Mouse (Mus musculus) erythroblast, embryonic 14.5 days (primary cell): ENCODE measurements around the gene Vmn1r192. TPM values are rescaled to one million over a fixed set of nuclear protein-coding genes. Genes with fewer than 3 reads are reported as not detected.
"Not testable (repeated sequence)": the region's sequence is repeated elsewhere in the genome, so short reads cannot be mapped to it uniquely, and the experiment has no call there.

ENCODE experiments used
- H3K27me3 ChIP-seq: 2 replicates; pipeline ENCODE4 v1.6.1; 2012; ENCODE audit warnings: inconsistent platforms; ENCODE audit not compliant: control insufficient read depth
- H3K36me3 ChIP-seq: 2 replicates; pipeline ENCODE4 v1.6.1; 2012; ENCODE audit warnings: mild to moderate bottlenecking, inconsistent platforms; ENCODE audit not compliant: control insufficient read depth
- H3K4me1 ChIP-seq: 2 replicates; pipeline ENCODE4 v1.6.1; 2012; ENCODE audit warnings: inconsistent platforms; ENCODE audit not compliant: control insufficient read depth
- H3K4me3 ChIP-seq: replicated peaks from 2 replicates; pipeline ENCODE3; 2012; ENCODE audit warnings: moderate library complexity, mild to moderate bottlenecking, inconsistent platforms
- H3K9me3 ChIP-seq: 2 replicates; pipeline ENCODE4 v1.6.1; 2012; ENCODE audit warnings: low read length, inconsistent platforms, mixed read lengths; ENCODE audit not compliant: control insufficient read depth
- GATA1 ChIP-seq: IDR thresholded peaks from 2 replicates; pipeline ENCODE4 v1.6.1; 2012; ENCODE audit warnings: low read length, inconsistent platforms, mixed read lengths
- TAL1 ChIP-seq: IDR thresholded peaks from 3 replicates; pipeline ENCODE4 v1.6.1; 2012; ENCODE audit warnings: low read length, inconsistent platforms, mixed read lengths
- polyA plus RNA-seq: library from polyadenylated mRNA; stranded (reverse); fragments of >175 nt; gene quantifications from 2 replicates; pipeline ENCODE4 v1.2.3, GENCODE M21; 2012

Vmn1r192 gene
- 0.01 TPM in 1 of 2 replicates, not detected in the other for polyA plus RNA-seq

DNA sequence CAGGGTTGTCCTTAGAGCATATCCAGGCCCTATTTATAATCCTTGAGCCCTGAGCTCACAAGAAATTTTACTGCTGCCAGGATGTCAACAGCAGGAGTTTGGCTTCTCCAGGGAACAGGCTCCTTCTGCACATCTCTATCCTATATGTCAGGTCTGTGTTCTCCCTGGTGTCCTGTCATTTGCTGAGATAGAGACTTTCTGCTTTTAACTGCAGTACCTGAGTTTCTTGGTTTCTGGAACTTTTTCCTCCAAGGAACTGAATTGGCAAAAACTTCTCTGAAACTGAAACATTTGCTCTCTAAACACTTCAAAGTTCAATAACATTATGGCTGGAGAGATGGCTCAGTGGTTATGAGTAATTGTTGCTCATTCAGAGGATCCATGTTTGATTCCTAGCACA lies at the start of gene Vmn1r192:
Vmn1r192 (minus strand) TSS at position 101 of the 400 bp plus-strand sequence.
- TF ChIP-seq TAL1 (no peak), GATA1 (no peak)
- H3K36me3 ChIP-seq, result no peaks in the 10 kb centered on the region
- no peaks in the 10 kb centered on the region for H3K27me3 ChIP-seq
- no peak within 1 kb of the TSS for H3K4me3 ChIP-seq
- H3K9me3 ChIP-seq, result no peaks in the 10 kb centered on the region
- no peaks in the 10 kb centered on the region for H3K4me1 ChIP-seq

DNA sequence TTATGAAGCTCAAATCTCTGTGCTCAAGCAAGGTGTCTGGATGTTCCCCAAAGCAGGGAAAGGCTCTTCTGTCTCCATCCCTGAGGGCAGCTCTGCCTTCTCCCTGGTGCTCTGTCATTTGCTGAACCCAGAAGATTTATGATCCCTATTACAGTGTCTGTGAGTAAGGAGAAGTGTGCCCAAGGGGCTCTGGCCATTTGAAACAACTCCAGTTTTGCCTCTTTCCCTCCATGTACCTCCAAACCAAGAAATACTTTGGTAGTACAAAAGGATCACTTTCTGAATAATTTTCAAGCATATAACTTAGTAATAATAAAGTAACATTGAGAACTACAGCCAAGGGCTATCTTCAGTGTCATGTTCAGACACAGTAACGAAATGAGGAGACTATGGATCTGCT lies 32.1 kb upstream of the Vmn1r192 start, which contains the start of gene Vmn1r193:
Vmn1r193 (minus strand) TSS at position 101 of the 400 bp plus-strand sequence.
- H3K9me3 ChIP-seq, H3K27me3 ChIP-seq, H3K4me1 ChIP-seq, H3K4me3 ChIP-seq, H3K36me3 ChIP-seq: not testable (repeated sequence)

DNA sequence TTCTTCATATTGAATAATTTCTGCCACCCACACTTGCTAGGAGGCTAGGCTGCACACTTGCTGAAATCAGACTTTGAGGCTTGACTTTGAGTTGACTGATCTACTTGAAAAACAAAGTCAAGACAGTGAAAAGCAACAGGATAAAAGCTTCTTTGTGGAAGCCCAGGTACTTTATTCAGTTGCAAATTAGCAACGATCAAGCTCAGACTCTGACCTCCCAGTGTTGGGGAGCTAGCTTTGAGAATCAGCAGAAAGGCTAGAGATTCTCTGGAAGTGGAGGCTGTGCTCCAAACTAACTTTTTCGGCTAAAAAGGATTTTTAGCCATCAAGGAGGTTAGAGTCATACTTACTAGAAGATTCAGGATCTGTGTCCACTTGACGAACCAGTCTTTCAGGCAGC lies 1.8 kb upstream of the Vmn1r192 start:
- not testable (repeated sequence) for H3K9me3 ChIP-seq, H3K4me1 ChIP-seq, H3K27me3 ChIP-seq, H3K4me3 ChIP-seq, H3K36me3 ChIP-seq

DNA sequence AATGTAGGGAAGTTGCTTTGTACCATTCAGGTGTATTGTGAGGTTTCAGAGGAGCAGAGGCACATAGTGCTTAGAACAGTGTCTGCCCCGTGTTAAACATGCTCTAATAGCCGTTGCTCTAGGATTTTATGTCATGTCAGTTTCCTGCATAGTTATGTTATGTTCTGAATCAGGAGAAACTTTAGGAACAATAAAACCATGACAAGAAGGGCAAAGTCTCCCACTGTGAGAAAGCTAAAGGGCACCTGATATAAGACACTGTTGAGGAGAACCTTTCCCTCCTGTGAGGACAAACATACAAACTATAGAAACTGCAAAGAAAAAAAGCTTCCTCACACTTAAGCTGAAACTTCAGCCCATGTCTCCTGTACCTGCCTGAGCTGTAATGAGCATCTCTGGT lies 556 bp downstream of the Vmn1r192 start:
- TF ChIP-seq TAL1 (no peak), GATA1 (no peak)
- Histone ChIP-seq H3K9me3 (no peaks in the 10 kb centered on the region), H3K4me3 (no peak overlapping the region), H3K27me3 (no peaks in the 10 kb centered on the region), H3K36me3 (no peaks in the 10 kb centered on the region), H3K4me1 (no peaks in the 10 kb centered on the region)

DNA sequence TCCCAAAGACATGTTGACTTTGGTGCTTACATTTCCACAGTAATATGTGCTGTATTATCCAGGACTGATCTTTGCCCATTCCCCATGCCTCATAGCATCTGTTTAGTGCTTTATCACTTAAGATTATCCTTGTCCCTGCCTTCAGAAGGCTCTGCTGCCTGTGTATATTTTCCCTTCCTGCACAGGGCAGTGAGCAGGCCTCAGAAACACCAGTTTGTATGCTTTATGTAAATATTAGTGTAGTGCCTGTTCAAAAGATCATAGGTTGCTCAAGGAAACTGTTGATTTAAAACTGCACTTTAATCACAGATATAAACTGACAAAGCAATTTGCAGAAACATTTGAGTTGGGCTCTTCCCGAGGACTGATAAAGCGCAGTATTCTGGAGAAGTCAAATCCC lies 1.6 kb downstream of the Vmn1r192 start:
- no peaks in the 10 kb centered on the region for H3K27me3 ChIP-seq
- no peaks in the 10 kb centered on the region for H3K9me3 ChIP-seq
- no peaks in the 10 kb centered on the region for H3K36me3 ChIP-seq
- H3K4me1 ChIP-seq, result no peaks in the 10 kb centered on the region
- H3K4me3 ChIP-seq, result no peak overlapping the region
- TF ChIP-seq GATA1 (no peak), TAL1 (no peak)

DNA sequence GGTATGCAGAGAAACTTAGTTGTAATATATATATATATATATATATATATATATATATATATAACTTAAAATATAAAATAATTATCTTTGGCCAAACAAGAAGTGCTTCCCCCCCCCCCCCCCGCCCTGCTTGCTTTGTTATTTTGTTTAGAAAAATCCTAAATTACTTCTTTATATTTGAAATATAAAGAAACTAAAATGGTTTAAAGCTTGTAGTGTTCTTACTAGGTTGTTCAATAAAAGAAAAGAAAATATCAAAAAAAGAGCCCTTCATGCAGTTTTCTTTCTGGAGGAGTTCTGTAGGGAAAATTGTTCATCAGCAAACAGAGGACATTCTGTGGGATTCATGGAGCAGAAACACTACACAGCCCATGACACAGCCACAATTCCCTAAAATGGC lies 7.1 kb downstream of the Vmn1r192 start, which contains the start of gene Vmn1r191:
Vmn1r191 (minus strand) TSS at position 101 of the 400 bp plus-strand sequence.
- no peaks in the 10 kb centered on the region for H3K27me3 ChIP-seq
- no peak for TF ChIP-seq GATA1
- H3K9me3 ChIP-seq, result no peaks in the 10 kb centered on the region
- H3K36me3 ChIP-seq, result no peaks in the 10 kb centered on the region
- no peak within 1 kb of the TSS for H3K4me3 ChIP-seq
- no peaks in the 10 kb centered on the region for H3K4me1 ChIP-seq

DNA sequence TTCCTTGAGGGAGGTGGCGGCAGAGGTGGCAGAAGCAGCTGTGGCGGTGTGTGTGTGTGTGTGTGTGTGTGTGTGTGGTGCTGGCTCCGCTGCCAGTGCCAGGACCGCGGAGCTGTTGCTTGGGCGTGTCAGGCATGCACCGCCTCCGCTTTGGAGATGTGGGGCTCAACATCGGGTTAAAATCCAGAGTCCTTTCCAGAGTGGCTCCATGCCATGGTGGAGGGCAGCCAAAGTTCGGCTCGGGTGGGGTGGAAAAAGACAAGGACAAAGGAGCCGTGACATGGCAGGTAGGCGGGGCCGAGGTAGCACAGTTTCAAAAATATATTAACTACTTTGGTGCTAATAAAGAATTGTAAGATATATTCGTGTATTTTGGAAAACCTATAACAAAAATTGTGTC lies 22.5 kb downstream of the Vmn1r192 start:
- no peaks in the 10 kb centered on the region for H3K4me1 ChIP-seq
- TF ChIP-seq GATA1 (no peak), TAL1 (no peak)
- no peaks in the 10 kb centered on the region for H3K27me3 ChIP-seq
- H3K4me3 ChIP-seq, result no peak overlapping the region
- peaks cover 8% of the 10 kb centered on the region for H3K9me3 ChIP-seq
- H3K36me3 ChIP-seq, result no peaks in the 10 kb centered on the region

DNA sequence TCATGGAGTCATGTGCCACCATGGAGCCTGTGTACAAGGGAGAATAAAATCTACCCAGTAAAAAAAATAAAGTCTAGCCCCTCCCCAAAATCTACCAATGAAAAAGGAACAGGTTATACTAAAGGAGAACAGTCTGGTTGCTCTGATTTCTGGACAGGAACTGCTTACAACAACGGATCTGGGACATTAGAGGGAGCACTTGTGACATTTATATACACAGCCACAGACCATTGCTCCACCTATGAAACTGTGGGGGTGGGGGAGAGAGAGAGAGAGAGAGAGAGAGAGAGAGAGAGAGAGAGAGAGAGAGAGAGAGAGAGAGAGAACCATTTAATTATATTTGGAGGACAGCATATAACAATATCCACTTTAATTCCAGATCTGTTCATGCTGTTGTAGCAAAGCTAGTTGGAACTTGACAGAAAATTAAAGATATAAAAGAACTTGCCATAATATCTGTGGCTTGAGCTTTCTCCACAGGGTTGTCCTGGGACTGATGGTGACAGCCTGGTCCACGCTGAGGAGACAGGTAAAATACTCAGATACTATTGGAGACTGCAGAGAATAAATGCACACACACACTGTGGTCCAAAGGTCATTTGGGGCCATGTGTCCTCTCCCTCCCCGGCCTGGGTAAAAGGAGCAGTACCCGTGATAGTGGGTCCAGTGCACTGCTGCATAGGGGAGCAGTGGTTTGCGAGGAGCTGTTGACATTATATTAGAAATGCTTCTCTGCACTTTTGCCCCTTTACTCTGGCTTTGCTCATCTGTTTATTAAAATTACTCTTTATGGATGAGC lies 54.2 kb downstream of the Vmn1r192 start:
- not testable (repeated sequence) for H3K9me3 ChIP-seq, H3K36me3 ChIP-seq, H3K4me1 ChIP-seq, H3K27me3 ChIP-seq, H3K4me3 ChIP-seq

Other genes with a start within 250 kb of the Vmn1r192 start
- gene Zfp184, start 246.0 kb downstream of the Vmn1r192 start, polyA plus RNA-seq, result not detected in 2 replicates
- not detected in 2 replicates for gene Pom121l2, start 209.9 kb downstream of the Vmn1r192 start, polyA plus RNA-seq
- not detected in 2 replicates for gene Prss16, start 181.4 kb downstream of the Vmn1r192 start, polyA plus RNA-seq
- gene Hist1h2ah, start 155.6 kb downstream of the Vmn1r192 start, polyA plus RNA-seq, result 105 and 181 TPM in 2 replicates
- 6.1 and 13.9 TPM in 2 replicates for gene Hist1h2bk, start 155.3 kb downstream of the Vmn1r192 start, polyA plus RNA-seq
- 24.7 and 42.0 TPM in 2 replicates for gene Hist1h4i, start 149.8 kb downstream of the Vmn1r192 start, polyA plus RNA-seq
- gene Hist1h2ag, start 148.2 kb downstream of the Vmn1r192 start, polyA plus RNA-seq, result 9.1 and 21.8 TPM in 2 replicates
- gene Hist1h2bj, start 147.9 kb downstream of the Vmn1r192 start, polyA plus RNA-seq, result 17.0 and 19.6 TPM in 2 replicates
- gene Vmn1r188, start 106.7 kb downstream of the Vmn1r192 start, polyA plus RNA-seq, result not detected in 2 replicates
- not detected in 2 replicates for gene Vmn1r189, start 85.3 kb downstream of the Vmn1r192 start, polyA plus RNA-seq
- not detected in 2 replicates for gene Vmn1r191, start 7.2 kb downstream of the Vmn1r192 start, polyA plus RNA-seq
- gene Vmn1r193, start 32.0 kb upstream of the Vmn1r192 start, polyA plus RNA-seq, result 0.01 TPM in 1 of 2 replicates, not detected in the other
- not detected in 2 replicates for gene Vmn1r194, start 53.1 kb upstream of the Vmn1r192 start, polyA plus RNA-seq
- not detected in 2 replicates for gene Vmn1r195, start 79.4 kb upstream of the Vmn1r192 start, polyA plus RNA-seq
- gene Vmn1r196, start 98.8 kb upstream of the Vmn1r192 start, polyA plus RNA-seq, result not detected in 2 replicates
- not detected in 2 replicates for gene Vmn1r197, start 133.4 kb upstream of the Vmn1r192 start, polyA plus RNA-seq
- gene Vmn1r198, start 159.2 kb upstream of the Vmn1r192 start, polyA plus RNA-seq, result 0.01 TPM in 1 of 2 replicates, not detected in the other
- gene Vmn1r199, start 188.7 kb upstream of the Vmn1r192 start, polyA plus RNA-seq, result not detected in 2 replicates
- gene Vmn1r200, start 199.2 kb upstream of the Vmn1r192 start, polyA plus RNA-seq, result not detected in 2 replicates